Mouse (Mus musculus): ENCODE data around the gene Ddx28.

- TF ChIP-seq CTCF (IDR thresholded peaks at IDR 0.05; ENCODE audit: borderline replicate concordance, control insufficient read depth, extremely low read depth, insufficient read depth, low read length, poor library complexity), result no peak
- no peak for TF ChIP-seq POLR2A (IDR thresholded peaks at IDR 0.05; ENCODE audit: control insufficient read depth, extremely low read depth, insufficient read depth, low read length, poor library complexity)
Observed at GRCm38 (mm10) chr8:106005875-106006274, 5.8 kb downstream of the Ddx28 start, which contains the start of gene Dpep2nb.
